Mouse (Mus musculus) small intestine, adult 2 months (tissue): ENCODE measurements around the gene Hoxa5. TPM values are rescaled to one million over a fixed set of nuclear protein-coding genes. Genes with fewer than 3 reads are reported as not detected.
A peak's percentile ranks its signal among the peaks of the same experiment; 100 is the strongest.

ENCODE experiments used
- H3K27ac ChIP-seq: fragments of 200-500 bp; 2 replicates; pipeline ENCODE4 v1.5.1; 2012; ENCODE audit warnings: low read depth, low read length, control low read depth, inconsistent platforms; ENCODE audit not compliant: insufficient read depth
- H3K27me3 ChIP-seq: fragments of 200-500 bp; 2 replicates; pipeline ENCODE4 v1.6.1; 2012; ENCODE audit warnings: mild to moderate bottlenecking, moderate library complexity, low read length, inconsistent platforms; ENCODE audit not compliant: control insufficient read depth, insufficient read depth
- H3K36me3 ChIP-seq: fragments of 200-500 bp; 2 replicates; pipeline ENCODE4 v1.6.1; 2012; ENCODE audit warnings: mild to moderate bottlenecking, low read length, control low read depth, inconsistent platforms; ENCODE audit not compliant: control insufficient read depth, insufficient read depth
- H3K4me1 ChIP-seq: fragments of 200-500 bp; 2 replicates; pipeline ENCODE4 v1.6.1; 2012; ENCODE audit warnings: low read length, inconsistent platforms, mixed read lengths; ENCODE audit not compliant: control insufficient read depth, insufficient read depth, insufficient read length
- H3K4me3 ChIP-seq: fragments of 200-500 bp; 2 replicates; pipeline ENCODE4 v1.5.1; 2012; ENCODE audit warnings: low read depth, mild to moderate bottlenecking, control low read depth, inconsistent platforms, low read length, moderate library complexity
- CTCF ChIP-seq: fragments of 200-500 bp; IDR thresholded peaks from 2 replicates; pipeline ENCODE4 v1.5.1; 2012; ENCODE audit warnings: low read depth, mild to moderate bottlenecking, control low read depth, inconsistent platforms, low read length, moderate library complexity, mixed read lengths; ENCODE audit not compliant: insufficient replicate concordance, insufficient read length; ENCODE audit errors: extremely low read depth
- POLR2A ChIP-seq: fragments of 200-500 bp; IDR thresholded peaks from 2 replicates; pipeline ENCODE4 v1.6.1; 2012; ENCODE audit warnings: low read depth, mild to moderate bottlenecking, control low read depth, inconsistent platforms, low read length, moderate library complexity
- WGBS: fragments of 180-500 bp; shearing (Covaris S2); methylation state at CpG from one replicate; pipeline ENCODE4 v1.1.7; 2018; 5-methylcytosine and 5-hydroxymethylcytosine counted together
- polyA plus RNA-seq: library from polyadenylated mRNA; depleted of rRNA; stranded (reverse); fragments of >200 nt; gene quantifications from 2 replicates; pipeline ENCODE4 v1.2.3, GENCODE M21; 2012

The Hoxa5 gene
- polyA plus RNA-seq, 1 experiment, result 4.7 TPM

DNA sequence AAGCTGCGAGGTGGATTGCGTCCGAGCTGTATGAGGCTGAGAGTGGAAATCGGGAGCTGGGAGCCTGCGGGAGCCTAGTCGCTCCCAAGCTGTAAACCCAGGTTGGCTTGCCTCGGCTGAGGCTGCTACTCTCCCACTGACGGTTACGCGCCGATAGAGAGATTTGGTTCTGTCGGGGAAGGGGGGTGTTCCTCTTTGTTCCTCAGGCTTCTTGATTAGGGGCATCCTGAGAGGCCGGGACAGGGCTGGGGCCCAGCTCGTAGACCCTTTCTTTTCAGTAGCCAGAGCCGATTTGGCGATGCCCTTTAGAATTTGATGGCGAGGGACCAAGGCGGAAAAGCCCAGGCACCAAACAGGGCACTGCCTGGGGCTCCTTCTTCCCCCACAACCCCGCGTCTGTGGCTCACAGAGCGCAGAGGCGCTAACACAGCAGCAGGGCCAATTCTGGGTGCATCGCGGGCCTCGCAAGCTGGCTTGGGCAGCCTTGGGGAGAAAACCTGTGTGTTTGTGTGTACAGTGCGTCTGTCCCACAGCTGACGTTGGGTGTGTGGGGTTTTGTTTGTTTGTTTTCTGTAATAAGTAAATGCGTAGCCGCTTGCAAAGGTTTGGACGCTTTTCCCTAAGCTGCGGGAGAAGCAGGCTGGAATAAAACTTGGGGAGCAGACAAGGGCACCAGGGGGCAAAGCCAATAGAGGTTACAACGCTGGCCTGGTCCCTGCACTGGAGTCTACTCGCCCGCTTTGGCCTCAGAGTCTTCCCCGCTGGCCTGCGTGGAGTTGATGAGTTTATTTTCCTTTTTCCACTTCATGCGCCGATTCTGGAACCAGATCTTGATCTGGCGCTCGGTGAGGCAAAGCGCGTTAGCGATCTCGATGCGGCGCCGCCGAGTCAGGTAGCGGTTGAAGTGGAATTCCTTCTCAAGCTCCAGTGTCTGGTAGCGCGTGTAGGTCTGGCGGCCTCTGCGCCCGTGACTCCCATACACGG lies 1.5 kb upstream of the Hoxa5 start:
- Histone ChIP-seq H3K27me3 (peaks cover 70% of the 10 kb centered on the region), H3K27ac (peak overlapping the region; percentile 24; the same call in 1 of the 2 replicates), H3K4me3 (no peak overlapping the region), H3K4me1 (peaks cover 4% of the 10 kb centered on the region), H3K36me3 (no peaks in the 10 kb centered on the region)
- TF ChIP-seq CTCF (no peak), POLR2A (no peak)
- 27% methylated on average over 55 of the region's 55 CpGs for WGBS

DNA sequence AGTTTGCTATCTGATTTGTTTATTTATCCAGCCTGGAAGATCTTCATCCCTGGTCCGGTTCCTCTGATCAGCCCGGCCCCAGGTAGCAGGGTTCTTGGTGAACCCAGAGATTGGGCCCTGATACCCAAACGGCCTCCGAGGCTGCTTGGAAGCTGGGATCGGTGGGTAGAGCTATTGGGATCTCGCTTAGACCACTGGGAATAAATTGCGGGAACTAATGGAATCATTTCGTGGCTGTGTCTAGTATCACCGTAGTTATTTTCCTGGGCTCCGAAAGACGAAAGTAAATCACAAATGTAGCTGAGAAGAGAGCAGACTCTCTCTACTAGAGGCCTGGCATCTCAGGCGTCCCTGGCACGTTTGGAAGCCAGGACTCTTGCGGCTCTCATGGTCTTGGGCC lies 834 bp upstream of the Hoxa5 start:
- TF ChIP-seq POLR2A (no peak), CTCF (no peak)
- peaks cover 8% of the 10 kb centered on the region for H3K4me1 ChIP-seq
- peaks cover 68% of the 10 kb centered on the region for H3K27me3 ChIP-seq
- 30% methylated on average over 14 of the region's 14 CpGs for WGBS
- H3K4me3 ChIP-seq, result no peak overlapping the region
- peak overlapping the region; percentile 24 for H3K27ac ChIP-seq
- H3K36me3 ChIP-seq, result no peaks in the 10 kb centered on the region

DNA sequence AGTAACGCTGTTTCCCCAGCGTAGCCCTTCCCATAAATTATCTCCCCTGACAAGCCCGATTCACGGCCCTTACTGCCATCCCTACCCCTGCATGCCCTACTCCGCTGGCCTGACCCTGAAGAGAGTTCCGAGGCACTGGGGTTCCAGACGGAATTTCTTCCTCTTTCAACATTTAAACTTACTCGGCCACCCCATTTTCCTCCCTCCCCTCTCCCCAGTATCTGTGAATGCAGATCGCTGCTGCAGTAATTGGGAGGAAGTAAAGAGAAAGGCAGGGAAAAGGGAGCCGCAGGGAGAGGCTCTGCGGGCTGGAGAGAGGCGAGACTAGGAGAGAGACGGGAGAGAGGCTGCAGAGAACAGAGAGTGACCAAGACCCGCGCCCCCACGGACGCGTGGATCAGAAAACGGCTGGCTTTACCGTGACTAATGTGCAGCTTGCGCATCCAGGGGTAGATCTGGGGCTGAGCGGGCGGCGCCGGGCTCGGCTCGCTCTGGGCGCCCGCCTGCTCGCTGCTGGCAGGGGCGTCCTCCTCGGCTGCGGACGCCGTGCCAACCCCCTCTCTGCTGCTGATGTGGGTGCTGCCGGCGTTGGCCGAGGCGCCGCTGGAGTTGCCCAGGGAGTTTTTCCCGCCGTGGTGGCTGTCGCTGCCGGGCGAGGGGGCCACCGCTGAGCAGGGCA lies 877 bp downstream of the Hoxa5 start:
- peak overlapping the region; percentile 48 for H3K27ac ChIP-seq
- no peak for TF ChIP-seq POLR2A
- TF ChIP-seq CTCF, result no peak
- peaks cover 11% of the 10 kb centered on the region for H3K4me1 ChIP-seq
- H3K4me3 ChIP-seq, result peak overlapping the region; percentile 65
- 12% methylated on average over 46 of the region's 46 CpGs for WGBS
- H3K36me3 ChIP-seq, result no peaks in the 10 kb centered on the region
- H3K27me3 ChIP-seq, result peaks cover 54% of the 10 kb centered on the region

- Histone ChIP-seq H3K36me3 (no peaks in the 10 kb centered on the region), H3K27ac (peak overlapping the region; percentile 48), H3K27me3 (peaks cover 50% of the 10 kb centered on the region), H3K4me1 (peaks cover 11% of the 10 kb centered on the region), H3K4me3 (peak overlapping the region; percentile 65)
- WGBS, result 26% methylated on average over 10 of the region's 10 CpGs
- TF ChIP-seq CTCF (0 out of 2 replicates have a peak, but pooled peaks have one; percentile 8), POLR2A (no peak)
Observed at GRCm38 (mm10) chr6:52203121-52203370, 1.3 kb downstream of the Hoxa5 start.

- H3K4me3 ChIP-seq, result peak overlapping the region; percentile 65
- peaks cover 11% of the 10 kb centered on the region for H3K4me1 ChIP-seq
- 60% methylated on average over 22 of the region's 22 CpGs for WGBS
- H3K36me3 ChIP-seq, result no peaks in the 10 kb centered on the region
- H3K27ac ChIP-seq, result peak overlapping the region; percentile 48; the same call in 1 of the 2 replicates
- TF ChIP-seq CTCF, result no peak
- no peak for TF ChIP-seq POLR2A
- peaks cover 48% of the 10 kb centered on the region for H3K27me3 ChIP-seq
Observed at GRCm38 (mm10) chr6:52202362-52203120, 1.8 kb downstream of the Hoxa5 start.

- 53% methylated on average over 1 of the region's 1 CpGs for WGBS
- H3K4me3 ChIP-seq, result no peak overlapping the region
- H3K27ac ChIP-seq, result no peak overlapping the region
Observed at GRCm38 (mm10) chr6:52201269-52201668, 3.1 kb downstream of the Hoxa5 start.

More at GRCm38 (mm10) chr6:52201269-52201668, 3.1 kb downstream of the Hoxa5 start:
- peaks cover 11% of the 10 kb centered on the region for H3K4me1 ChIP-seq
- peaks cover 41% of the 10 kb centered on the region for H3K27me3 ChIP-seq
- no peaks in the 10 kb centered on the region for H3K36me3 ChIP-seq
- no peak for TF ChIP-seq CTCF
- no peak for TF ChIP-seq POLR2A
